Mouse (Mus musculus) lung, postnatal 0 days (tissue): ENCODE measurements around the gene Stard8. TPM values are rescaled to one million over a fixed set of nuclear protein-coding genes. Genes with fewer than 3 reads are reported as not detected.

Experiments used
- ATAC-seq: fragments of 200-750 bp; cut with Nextera tagmentation; 2 replicates; pipeline ENCODE4 v1.8.0; 2017; ENCODE audit warnings: moderate library complexity
- DNase-seq: peaks from one replicate; pipeline ENCODE4 v3.0.0-alpha.2; 2016; ENCODE audit warnings: low spot score
- H3K27ac ChIP-seq: fragments of 300-500 bp; sonication (generic); 2 replicates; pipeline ENCODE4 v1.5.1; 2014; ENCODE audit warnings: antibody characterized with exemption, mild to moderate bottlenecking, low read length, mixed read lengths
- H3K27me3 ChIP-seq: fragments of 300-500 bp; sonication (generic); replicated peaks from 2 replicates; pipeline ENCODE4 v1.6.1; 2014; ENCODE audit warnings: low read length, mixed read lengths; ENCODE audit not compliant: insufficient read depth
- H3K36me3 ChIP-seq: fragments of 300-500 bp; sonication (generic); 2 replicates; pipeline ENCODE4 v1.6.1; 2014; ENCODE audit warnings: low read length, mixed read lengths; ENCODE audit not compliant: insufficient read depth
- H3K4me1 ChIP-seq: fragments of 300-500 bp; sonication (generic); 2 replicates; pipeline ENCODE4 v1.6.1; 2014; ENCODE audit warnings: antibody characterized with exemption, low read depth, low read length, mixed read lengths; ENCODE audit not compliant: insufficient read depth
- H3K4me2 ChIP-seq: fragments of 300-500 bp; sonication (generic); replicated peaks from 2 replicates; pipeline ENCODE4 v1.6.1; 2014; ENCODE audit warnings: low read depth, mild to moderate bottlenecking, low read length, moderate library complexity, mixed read lengths
- H3K4me3 ChIP-seq: fragments of 300-500 bp; sonication (generic); 2 replicates; pipeline ENCODE4 v1.5.1; 2014; ENCODE audit warnings: low read depth, low read length
- H3K9ac ChIP-seq: fragments of 300-500 bp; sonication (generic); replicated peaks from 2 replicates; pipeline ENCODE4 v1.6.1; 2014; ENCODE audit warnings: low read depth, mild to moderate bottlenecking
- H3K9me3 ChIP-seq: fragments of 300-500 bp; sonication (generic); 2 replicates; pipeline ENCODE4 v1.6.1; 2016; ENCODE audit warnings: low read length, mixed read lengths
- CTCF ChIP-seq: IDR thresholded peaks from 2 replicates; pipeline ENCODE4 v1.5.1; 2016; ENCODE audit warnings: antibody characterized with exemption, mild to moderate bottlenecking
- EP300 ChIP-seq: IDR thresholded peaks from 2 replicates; pipeline ENCODE4 v1.6.1; 2016; ENCODE audit warnings: antibody characterized with exemption, mild to moderate bottlenecking, control low read depth
- WGBS: fragments of 180-500 bp; shearing (Covaris S2); extraction: QIAGEN DNeasy Blood & Tissue Kit; methylation state at CpG from one replicate; pipeline ENCODE4 v1.1.7; 2014; 5-methylcytosine and 5-hydroxymethylcytosine counted together
- polyA plus RNA-seq: library from polyadenylated mRNA; unstranded; fragments of >200 nt; fragmentation: Nextera tagmentation; extraction: Ambion mirVana; gene quantifications from 2 replicates; pipeline ENCODE4 v1.2.1, GENCODE M21; 2015

Stard8 gene
- polyA plus RNA-seq, 1 experiment from 2014 or later = 14.8 TPM

- Histone ChIP-seq H3K4me2 (peak overlapping the region; percentile 66), H3K4me3 (peak overlapping the region; percentile 46), H3K9me3 (no peaks in the 10 kb centered on the region), H3K27me3 (no peaks in the 10 kb centered on the region), H3K9ac (peak overlapping the region; percentile 32; the same call in 1 of the 2 replicates), H3K27ac (peak overlapping the region; percentile 85), H3K36me3 (no peaks in the 10 kb centered on the region), H3K4me1 (no peaks in the 10 kb centered on the region; the same call in 1 of the 2 replicates)
- TF ChIP-seq EP300 (no peak), CTCF (no peak)
- WGBS = 27% methylated on average over 6 of the region's 6 CpGs
- DNase-seq = no peak
- ATAC-seq = no peak
Measured at GRCm38 (mm10) chrX:99043275-99043674, 40.2 kb downstream of the Stard8 start.

- no peaks in the 10 kb centered on the region; the same call in 1 of the 2 replicates for H3K4me1 ChIP-seq
- H3K36me3 ChIP-seq = no peaks in the 10 kb centered on the region
- H3K27ac ChIP-seq = no peak overlapping the region
- H3K4me3 ChIP-seq = peak overlapping the region; percentile 46; the same call in 1 of the 2 replicates
- H3K9ac ChIP-seq = no peak overlapping the region
- H3K4me2 ChIP-seq = peak overlapping the region; percentile 66
- no peaks in the 10 kb centered on the region for H3K27me3 ChIP-seq
- no peaks in the 10 kb centered on the region for H3K9me3 ChIP-seq
- no peak for ATAC-seq
- 77% methylated on average over 5 of the region's 5 CpGs for WGBS
- no peak for DNase-seq
- TF ChIP-seq CTCF = no peak
- no peak for TF ChIP-seq EP300
Measured at GRCm38 (mm10) chrX:99043739-99044138, 40.7 kb downstream of the Stard8 start.

DNA sequence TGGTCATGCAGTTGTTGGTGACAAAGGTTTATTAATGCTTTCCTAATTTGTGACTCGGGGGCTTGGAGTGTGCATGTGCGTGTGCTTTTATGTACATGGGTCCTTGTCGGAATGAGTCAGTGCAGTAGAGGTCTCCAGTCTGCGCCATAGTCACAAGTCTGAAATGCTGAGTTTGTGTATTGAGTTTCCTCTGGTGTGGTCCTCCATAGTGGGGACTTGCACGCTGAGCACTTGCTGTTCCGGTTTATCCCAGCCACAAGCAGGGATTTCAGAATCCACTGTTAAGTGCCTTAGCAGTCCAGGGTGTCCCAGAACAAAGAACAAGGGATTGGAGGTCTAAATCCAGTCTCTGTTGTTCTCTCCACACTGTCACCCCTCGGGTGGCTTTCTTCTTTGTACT is 42.3 kb downstream of the Stard8 start:
- no peaks in the 10 kb centered on the region for H3K36me3 ChIP-seq
- TF ChIP-seq EP300 (no peak), CTCF (no peak)
- no peaks in the 10 kb centered on the region; the same call in 1 of the 2 replicates for H3K4me1 ChIP-seq
- H3K27me3 ChIP-seq = no peaks in the 10 kb centered on the region
- H3K4me2 ChIP-seq = no peak overlapping the region
- H3K9me3 ChIP-seq = no peaks in the 10 kb centered on the region
- DNase-seq (no peak), ATAC-seq (no peak)
- no peak overlapping the region for H3K27ac ChIP-seq
- no peak overlapping the region for H3K9ac ChIP-seq
- H3K4me3 ChIP-seq = no peak overlapping the region; the same call in 1 of the 2 replicates
- whole genome bisulfite sequencing = 49% methylated on average over 7 of the region's 7 CpGs

- Histone ChIP-seq H3K9ac (no peak overlapping the region), H3K36me3 (no peaks in the 10 kb centered on the region), H3K9me3 (no peaks in the 10 kb centered on the region), H3K4me2 (no peak overlapping the region), H3K4me1 (no peaks in the 10 kb centered on the region; the same call in 1 of the 2 replicates), H3K4me3 (no peak overlapping the region), H3K27me3 (no peaks in the 10 kb centered on the region), H3K27ac (peak overlapping the region; percentile 57)
- 30% methylated on average over 5 of the region's 5 CpGs for WGBS
- ATAC-seq = no peak
- peak; percentile 29 for DNase-seq
- TF ChIP-seq EP300 = peak; percentile 38
- no peak for TF ChIP-seq CTCF
Measured at GRCm38 (mm10) chrX:99046360-99047055, 43.5 kb downstream of the Stard8 start.

GRCm38 (mm10) chrX:99048111-99048510 is 45.1 kb downstream of the Stard8 start:
- Histone ChIP-seq H3K27me3 (no peaks in the 10 kb centered on the region), H3K4me1 (no peaks in the 10 kb centered on the region; the same call in 1 of the 2 replicates), H3K36me3 (no peaks in the 10 kb centered on the region), H3K9me3 (no peaks in the 10 kb centered on the region), H3K9ac (no peak overlapping the region), H3K4me2 (no peak overlapping the region), H3K4me3 (no peak overlapping the region), H3K27ac (no peak overlapping the region)
- DNase-seq (peak; percentile 20), ATAC-seq (no peak)
- TF ChIP-seq EP300 (no peak), CTCF (peak; percentile 69)
- WGBS = 34% methylated on average over 4 of the region's 4 CpGs

DNA sequence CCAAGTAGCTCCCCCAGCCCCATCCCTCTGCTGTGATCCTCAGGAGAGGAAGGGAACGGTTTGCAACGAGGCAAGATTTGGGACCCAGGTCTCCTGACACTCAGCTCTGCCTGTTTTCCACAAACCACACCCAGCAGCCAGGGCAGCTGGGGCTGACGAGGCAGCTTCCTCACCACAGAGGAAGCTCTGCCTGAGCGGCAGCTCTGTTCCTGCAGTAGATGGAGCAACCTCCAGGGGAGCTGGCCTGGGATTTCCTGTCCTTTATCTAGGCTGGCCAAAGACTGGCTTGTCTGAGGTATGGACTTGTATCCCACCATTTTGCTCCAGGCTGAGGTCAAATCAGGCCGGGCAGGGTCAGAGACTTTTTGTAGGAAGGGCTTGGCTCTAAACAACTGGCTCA is 46.2 kb downstream of the Stard8 start:
- no peaks in the 10 kb centered on the region; the same call in 1 of the 2 replicates for H3K4me1 ChIP-seq
- WGBS = 22% methylated on average over 5 of the region's 5 CpGs
- peak overlapping the region; percentile 43; the same call in 1 of the 2 replicates for H3K27ac ChIP-seq
- no peaks in the 10 kb centered on the region for H3K36me3 ChIP-seq
- peak; percentile 39 for ATAC-seq
- H3K9ac ChIP-seq = no peak overlapping the region
- H3K4me2 ChIP-seq = no peak overlapping the region
- no peak for TF ChIP-seq EP300
- peak; percentile 51 for TF ChIP-seq CTCF
- DNase-seq = peak; percentile 41
- H3K9me3 ChIP-seq = no peaks in the 10 kb centered on the region
- no peaks in the 10 kb centered on the region for H3K27me3 ChIP-seq
- no peak overlapping the region for H3K4me3 ChIP-seq
